Mouse (Mus musculus): ENCODE data around the gene Gm4907. TPM values are rescaled to one million over a fixed set of nuclear protein-coding genes. Genes with fewer than 3 reads are reported as not detected.
"Not testable (repeated sequence)": the region's sequence is repeated elsewhere in the genome, so short reads cannot be mapped to it uniquely, and the experiment has no call there.

The Gm4907 gene
- not detected in 2 replicates for total RNA-seq (2014; rRNA removed)
- polyA plus RNA-seq (2015; fragmentation: Nextera tagmentation; extraction: Ambion mirVana), result not detected in 2 replicates

DNA sequence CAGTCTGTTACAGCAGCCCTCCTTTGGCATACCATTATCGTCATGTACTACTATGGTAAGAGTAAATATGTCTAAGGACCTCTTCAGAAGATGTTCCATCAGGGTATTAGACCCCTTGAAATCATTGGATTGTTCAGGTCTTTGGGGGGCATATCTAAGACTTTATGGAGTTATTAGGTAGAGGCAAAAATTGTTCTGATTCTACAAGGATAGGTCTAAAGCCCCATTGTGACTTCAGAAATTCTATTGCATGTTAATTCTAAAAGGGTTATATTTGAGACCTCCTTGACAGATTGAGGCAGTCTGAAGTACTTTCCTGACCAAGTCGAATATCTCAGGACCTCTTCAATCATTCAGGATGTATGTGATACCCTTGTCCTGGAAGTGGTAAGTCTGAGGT, at the start of gene Gm4907:
Gm4907 (plus strand) TSS at position 301 of the 400 bp plus-strand sequence.
- H3K9ac ChIP-seq (replicated peaks; ENCODE audit: low read length, poor library complexity, severe bottlenecking); H3K4me3 ChIP-seq (ENCODE audit: low read depth, low read length); DNase-seq (ENCODE audit: low spot score); H3K27me3 ChIP-seq (ENCODE audit: insufficient read depth, low read length); H3K4me1 ChIP-seq (ENCODE audit: insufficient read depth, low read length); ATAC-seq (ENCODE audit: low FRiP score); H3K9me3 ChIP-seq (ENCODE audit: low read length); H3K27ac ChIP-seq (ENCODE audit: low read depth, low read length); H3K36me3 ChIP-seq (ENCODE audit: insufficient read depth, low read length); H3K4me2 ChIP-seq (ENCODE audit: low read depth, low read length, poor library complexity, severe bottlenecking): not testable (repeated sequence)
- WGBS, result 72% methylated on average over 2 of the region's 2 CpGs

DNA sequence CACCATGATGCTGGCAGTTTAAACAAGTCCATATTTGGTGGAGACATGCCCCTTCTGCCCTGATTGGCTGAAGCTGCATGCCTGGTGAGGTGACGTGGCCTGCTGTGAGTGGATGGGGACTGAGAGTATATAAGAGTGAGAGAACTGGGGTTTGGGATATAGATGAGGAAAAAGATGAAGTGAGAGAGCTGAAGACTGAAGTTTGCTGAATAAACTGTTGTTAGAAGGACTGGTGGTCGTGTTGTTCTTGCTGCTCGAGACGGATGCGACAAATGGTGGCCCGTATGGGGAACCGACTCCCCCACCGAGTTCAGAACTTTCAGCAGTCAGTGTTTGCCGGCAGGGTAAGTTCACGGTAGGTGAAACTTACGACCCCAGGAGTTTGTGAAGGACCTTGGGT, 48.6 kb upstream of the Gm4907 start:
- not testable (repeated sequence) for H3K9ac ChIP-seq (replicated peaks; ENCODE audit: low read length, poor library complexity, severe bottlenecking); H3K36me3 ChIP-seq (ENCODE audit: insufficient read depth, low read length); H3K4me2 ChIP-seq (ENCODE audit: low read depth, low read length, poor library complexity, severe bottlenecking); H3K27ac ChIP-seq (ENCODE audit: low read depth, low read length); H3K4me3 ChIP-seq (ENCODE audit: low read depth, low read length); ATAC-seq (ENCODE audit: low FRiP score); H3K4me1 ChIP-seq (ENCODE audit: insufficient read depth, low read length); H3K9me3 ChIP-seq (ENCODE audit: low read length); DNase-seq (ENCODE audit: low spot score); H3K27me3 ChIP-seq (ENCODE audit: insufficient read depth, low read length)
- 88% methylated on average over 11 of the region's 11 CpGs for WGBS

- no peak for TF ChIP-seq CTCF (IDR thresholded peaks at IDR 0.05)
- H3K36me3 ChIP-seq (ENCODE audit: insufficient read depth, low read length), result no peaks in the 10 kb centered on the region
- no peaks in the 10 kb centered on the region for H3K9me3 ChIP-seq (ENCODE audit: low read length)
- no peak overlapping the region for H3K27ac ChIP-seq (ENCODE audit: low read depth, low read length)
- ATAC-seq (ENCODE audit: low FRiP score), result no peak
- no peak overlapping the region for H3K4me3 ChIP-seq (ENCODE audit: low read depth, low read length)
- WGBS, result 76% methylated on average over 1 of the region's 1 CpGs
- DNase-seq (ENCODE audit: low spot score), result no peak
- no peak overlapping the region for H3K4me2 ChIP-seq (ENCODE audit: low read depth, low read length, poor library complexity, severe bottlenecking)
- no peaks in the 10 kb centered on the region for H3K27me3 ChIP-seq (ENCODE audit: insufficient read depth, low read length)
- no peak overlapping the region for H3K9ac ChIP-seq (replicated peaks; ENCODE audit: low read length, poor library complexity, severe bottlenecking)
- no peaks in the 10 kb centered on the region for H3K4me1 ChIP-seq (ENCODE audit: insufficient read depth, low read length)
Observed at GRCm38 (mm10) chrX:23840921-23841320, 41.4 kb upstream of the Gm4907 start.

DNA sequence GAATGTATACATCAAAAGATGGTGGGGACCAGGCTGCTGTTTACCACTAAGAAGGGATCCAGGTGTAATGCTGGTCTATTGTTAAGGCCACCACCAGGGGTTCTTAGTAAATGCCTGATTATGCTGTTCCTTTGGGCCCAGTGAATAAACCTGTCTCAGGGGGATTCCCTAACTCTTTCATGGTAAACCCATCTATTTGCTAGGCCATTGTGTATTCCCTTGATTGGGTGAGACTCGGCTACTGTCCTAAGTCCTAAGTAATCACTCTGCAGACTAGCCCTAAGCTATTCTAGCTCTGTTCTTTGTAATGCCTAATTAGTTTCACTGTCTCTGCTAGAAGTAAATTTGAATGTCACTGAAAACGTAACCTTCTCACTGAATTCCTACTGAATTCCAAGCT, 71.8 kb downstream of the Gm4907 start:
- ATAC-seq (ENCODE audit: low FRiP score) (no peak), DNase-seq (ENCODE audit: low spot score) (no peak)
- no peaks in the 10 kb centered on the region for H3K4me1 ChIP-seq (ENCODE audit: insufficient read depth, low read length)
- H3K4me3 ChIP-seq (ENCODE audit: low read depth, low read length), result no peak overlapping the region
- no peaks in the 10 kb centered on the region for H3K9me3 ChIP-seq (ENCODE audit: low read length)
- no peak overlapping the region for H3K4me2 ChIP-seq (ENCODE audit: low read depth, low read length, poor library complexity, severe bottlenecking)
- no peaks in the 10 kb centered on the region for H3K27me3 ChIP-seq (ENCODE audit: insufficient read depth, low read length)
- 74% methylated on average over 2 of the region's 2 CpGs for WGBS
- H3K27ac ChIP-seq (ENCODE audit: low read depth, low read length), result no peak overlapping the region
- no peak overlapping the region for H3K9ac ChIP-seq (replicated peaks; ENCODE audit: low read length, poor library complexity, severe bottlenecking)
- TF ChIP-seq CTCF (IDR thresholded peaks at IDR 0.05), result no peak
- no peaks in the 10 kb centered on the region for H3K36me3 ChIP-seq (ENCODE audit: insufficient read depth, low read length)

Other genes starting within 250 kb of the Gm4907 start
- gene Wdr44, start 189.5 kb upstream of the Gm4907 start, total RNA-seq (2014; rRNA removed), result 10.3 and 13.5 TPM in 2 replicates
- 19.4 and 19.8 TPM in 2 replicates for gene Wdr44, start 189.5 kb upstream of the Gm4907 start, polyA plus RNA-seq (2015; fragmentation: Nextera tagmentation; extraction: Ambion mirVana)
- not detected in 2 replicates for gene Gm4985, start 76.4 kb downstream of the Gm4907 start, total RNA-seq (2014; rRNA removed)
- gene Gm4985, start 76.4 kb downstream of the Gm4907 start, polyA plus RNA-seq (2015; fragmentation: Nextera tagmentation; extraction: Ambion mirVana), result not detected in 2 replicates

Data from midbrain, postnatal 0 days (tissue).